Mouse (Mus musculus) adrenal gland, postnatal 4 days (tissue): ENCODE results near the gene Srprb. TPM values are rescaled to one million over a fixed set of nuclear protein-coding genes. Genes with fewer than 3 reads are reported as not detected.

Experiments used
- DNase-seq, 2 experiments: peaks; one replicate each; pipeline ENCODE4 v3.0.0; 2021 to 2022; ENCODE audit warnings: low spot score in 2 of 2, mixed read lengths in 2 of 2
- total RNA-seq, 2 experiments: library from RNA; stranded (reverse); gene quantifications; 2 replicates each; pipeline ENCODE4 v1.2.3; 2021

The Srprb gene
- total RNA-seq, 2 experiments from 2014 or later = 27.2 to 27.6 TPM

DNA sequence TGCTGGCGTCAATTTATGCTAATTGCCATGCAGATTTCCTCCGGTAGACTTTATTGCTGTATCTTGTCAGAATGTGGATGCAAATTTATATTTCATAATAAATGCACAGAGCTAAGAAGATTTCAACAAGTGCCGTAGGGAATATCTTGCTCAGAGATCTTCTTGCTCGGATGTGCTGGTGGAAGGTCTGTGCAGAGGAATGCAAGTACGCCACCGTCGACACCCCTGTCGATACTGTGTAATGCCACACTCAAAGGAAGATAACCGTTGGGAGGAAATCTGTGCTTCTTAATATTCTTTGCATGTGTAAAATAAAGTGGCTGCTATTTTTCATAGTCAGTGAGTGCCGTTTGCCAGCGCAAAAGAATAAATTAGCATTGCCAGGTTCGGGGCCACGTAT, 54.8 kb downstream of the Srprb start:
- DNase-seq = no peak

DNA sequence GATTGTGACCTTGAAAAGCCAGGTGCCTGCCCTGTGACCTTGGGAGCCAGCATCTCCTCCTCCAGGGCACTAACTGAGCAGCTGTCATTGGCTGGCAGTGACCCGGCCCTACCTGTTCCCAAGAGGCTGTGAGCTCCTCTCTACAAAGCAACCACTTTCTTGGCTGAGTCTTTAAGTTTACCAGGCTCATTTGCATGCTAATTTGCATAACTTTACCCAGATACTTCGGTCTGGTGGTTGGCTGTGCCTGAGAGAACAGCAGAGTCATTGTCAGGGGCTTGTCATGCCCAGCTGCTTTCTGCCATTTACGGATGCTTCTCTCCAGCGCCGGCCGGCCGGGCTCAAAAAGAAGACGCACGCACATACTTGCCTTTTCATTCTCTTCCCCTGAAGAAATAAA, 55.2 kb downstream of the Srprb start:
- no peak for DNase-seq

DNA sequence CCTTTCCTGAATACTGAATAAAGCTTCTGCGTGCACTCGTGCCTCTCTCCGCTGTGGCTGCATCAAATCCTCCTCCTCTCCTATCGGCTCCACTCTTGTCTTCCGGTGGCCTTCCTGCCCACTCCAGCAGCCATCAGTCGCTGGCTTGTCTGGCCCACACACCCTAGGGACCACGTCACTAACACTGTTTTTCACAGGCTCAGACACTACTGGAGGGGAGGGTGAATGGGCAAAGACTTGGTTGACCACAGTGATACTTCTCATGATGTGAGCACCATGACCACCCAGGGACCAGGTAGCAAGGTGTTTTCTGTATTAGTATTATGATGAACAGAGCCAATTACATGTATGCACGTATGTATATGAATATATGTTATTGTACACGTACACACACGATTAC, 55.7 kb downstream of the Srprb start:
- DNase-seq = no peak

DNA sequence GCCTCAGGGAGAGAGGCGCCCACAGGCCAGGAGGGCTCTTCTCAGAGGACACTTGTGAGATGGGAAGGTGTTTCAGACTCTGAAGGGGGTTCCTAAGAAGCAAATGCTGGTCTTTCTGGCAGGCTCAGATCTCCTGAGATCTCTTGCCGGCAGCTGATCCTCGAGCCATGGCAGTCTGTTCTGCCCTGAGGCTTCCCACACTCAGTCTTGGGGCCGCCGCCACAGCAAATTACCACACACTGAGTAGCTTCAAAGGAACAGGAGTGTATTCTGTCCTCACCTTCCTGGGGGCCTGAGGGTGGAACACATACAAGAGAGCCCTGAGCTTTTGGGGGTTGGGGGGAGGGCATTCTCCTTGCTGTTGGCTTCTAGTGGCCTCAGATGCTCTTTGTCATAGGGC, 56.6 kb downstream of the Srprb start:
- DNase-seq = no peak

DNA sequence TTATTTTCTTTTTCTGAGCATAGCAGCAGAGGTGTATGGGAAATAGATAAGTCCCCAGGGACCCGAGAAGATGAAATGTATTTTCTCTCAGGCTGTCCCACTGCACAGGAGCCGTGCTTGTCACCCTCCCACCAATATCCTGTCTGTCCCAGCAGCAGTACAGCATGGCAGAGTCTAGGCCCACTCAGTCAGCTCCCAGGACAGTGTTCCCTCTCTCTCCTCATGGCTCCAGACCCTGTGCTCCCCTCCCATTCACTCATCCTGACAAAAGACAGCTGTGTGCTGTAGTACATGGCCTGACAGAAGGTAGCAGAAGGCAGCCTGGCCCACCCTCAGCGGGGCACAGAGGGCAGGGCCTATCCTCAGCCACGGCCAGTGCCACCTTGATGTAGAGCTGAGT, 58.1 kb downstream of the Srprb start:
- no peak for DNase-seq

DNA sequence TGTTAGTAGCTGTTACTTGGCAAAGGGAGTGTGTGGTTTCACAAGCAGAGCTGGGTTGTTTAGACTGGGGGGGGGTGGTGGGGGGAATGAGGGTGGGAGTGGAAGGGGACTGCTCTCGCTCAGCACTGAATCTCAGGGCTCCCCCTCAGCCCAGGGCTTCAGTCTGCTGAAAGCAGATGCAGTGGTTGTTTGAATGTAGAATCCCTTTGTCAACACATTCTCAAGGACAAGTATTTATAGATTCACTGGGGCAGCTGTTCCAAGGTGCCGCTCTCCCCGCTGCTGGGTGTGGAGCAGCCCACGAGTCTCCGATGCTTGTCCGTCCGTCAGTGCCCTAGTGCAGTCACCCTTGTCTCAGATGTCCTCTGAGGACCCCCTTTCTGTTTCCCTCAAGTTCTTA, 60.7 kb downstream of the Srprb start:
- DNase-seq = no peak

DNA sequence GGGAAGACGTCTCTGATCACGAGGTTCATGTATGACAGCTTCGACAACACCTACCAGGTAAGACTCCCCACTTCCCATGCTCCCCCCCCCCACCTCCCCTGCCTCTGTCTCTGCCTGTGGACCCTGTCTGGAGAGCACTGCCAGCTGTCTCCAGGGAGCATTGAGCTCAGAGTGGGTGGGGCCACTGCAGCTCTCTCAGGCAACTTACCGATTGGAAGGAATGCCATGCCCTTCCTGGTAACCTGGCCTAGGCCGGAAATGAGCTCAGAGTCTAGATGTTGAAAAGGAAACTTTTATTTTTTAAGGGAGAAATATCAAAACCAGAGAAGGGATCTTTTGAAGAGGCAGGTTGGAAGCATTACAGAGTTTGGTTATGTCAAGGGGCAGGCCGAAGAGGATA, 61.6 kb downstream of the Srprb start:
- no peak for DNase-seq

DNA sequence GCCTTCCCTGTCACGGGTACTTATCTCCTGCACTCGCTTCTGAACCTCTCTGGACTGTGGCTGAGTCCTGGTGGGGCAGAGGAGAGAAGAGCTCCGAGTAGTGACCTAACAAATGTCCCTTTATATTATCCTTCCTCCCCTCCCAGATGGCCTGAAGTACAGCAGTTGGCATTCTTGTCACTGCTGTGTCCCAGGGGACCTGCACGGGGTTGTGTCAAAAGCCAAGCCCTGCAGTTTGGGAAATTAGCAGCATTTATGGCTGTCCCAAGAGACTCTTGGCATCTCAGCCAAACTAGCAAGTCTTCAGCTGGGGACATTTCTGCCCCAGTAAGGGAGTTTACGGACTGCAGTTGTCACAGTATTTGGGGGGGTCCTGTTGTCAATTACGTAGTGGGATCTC, 62.5 kb downstream of the Srprb start:
- no peak for DNase-seq

Other genes with a start within 250 kb of the Srprb start
- gene Slco2a1, start 213.4 kb downstream of the Srprb start, total RNA-seq = 10 to 100 TPM; 12.0 to 12.3 TPM
- 10 to 100 TPM in 1 of 2 experiments, 1 to 10 TPM in 1; 8.6 to 19.0 TPM for gene Rab6b, start 90.3 kb downstream of the Srprb start, total RNA-seq
- gene Gm20425, start 28.2 kb upstream of the Srprb start, total RNA-seq = 10 to 100 TPM; 12.4 to 14.8 TPM
- gene Trf, start 28.3 kb upstream of the Srprb start, total RNA-seq = 1,000 to 10,000 TPM in 1 of 2 experiments, 100 to 1,000 TPM in 1; 136 to 2,496 TPM
- gene 1300017J02Rik, start 102.9 kb upstream of the Srprb start, total RNA-seq = 10 to 100 TPM in 1 of 2 experiments, 1 to 10 TPM in 1; 3.6 to 18.5 TPM
- gene Topbp1, start 103.1 kb upstream of the Srprb start, total RNA-seq = 10 to 100 TPM; 70.8 to 75.5 TPM
- 100 to 1,000 TPM; 163 to 175 TPM for gene Cdv3, start 163.7 kb upstream of the Srprb start, total RNA-seq